Mouse (Mus musculus): Measurements from ENCODE around the gene Pcp2.

DNA sequence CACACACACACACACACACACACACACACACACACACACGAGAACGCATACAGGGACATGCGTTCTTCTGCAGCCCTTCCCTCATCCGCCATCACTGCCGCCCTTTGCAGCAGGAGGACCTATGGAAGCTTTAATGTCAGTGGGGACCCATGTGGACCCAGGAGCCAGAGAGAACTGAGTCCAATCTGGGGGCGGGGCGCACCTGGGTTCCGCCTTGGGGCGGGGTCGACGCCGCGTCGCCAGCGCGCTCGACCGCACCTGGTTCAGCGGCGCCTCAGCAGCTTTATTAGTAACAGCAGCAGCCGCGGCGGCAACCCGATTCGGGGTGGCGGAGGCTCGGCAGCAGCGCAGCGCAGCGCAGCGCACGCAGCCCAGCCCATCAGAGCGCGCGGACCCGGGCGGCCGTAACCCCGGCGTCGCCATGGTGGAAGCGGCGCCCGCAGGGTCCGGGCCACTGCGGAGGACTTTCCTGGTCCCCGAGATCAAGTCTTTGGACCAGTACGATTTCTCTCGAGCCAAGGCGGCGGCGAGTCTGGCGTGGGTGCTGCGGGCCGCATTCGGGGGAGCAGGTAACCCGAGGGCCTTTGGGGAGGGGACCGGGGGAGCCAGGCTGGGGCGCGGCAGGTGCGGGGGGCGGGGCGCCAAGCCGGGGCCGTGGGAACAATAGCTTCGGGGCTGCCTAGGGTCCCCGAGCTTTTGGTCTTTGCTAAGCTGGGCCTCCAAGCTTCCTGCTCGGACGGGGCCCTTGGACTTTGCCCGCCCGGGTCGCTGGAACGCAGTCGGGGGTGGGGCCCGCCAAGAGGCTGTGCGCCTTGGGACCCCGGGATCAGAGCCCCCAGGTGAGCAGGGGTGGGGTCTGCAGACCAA, 37.7 kb downstream of the Pcp2 start:
- TF ChIP-seq POLR2A (IDR thresholded peaks at IDR 0.05; ENCODE audit: insufficient read depth, low read length) (peak; percentile 40), EP300 (IDR thresholded peaks at IDR 0.05; ENCODE audit: insufficient read depth, low read depth, low read length) (no peak)
